Mouse (Mus musculus) liver, embryonic 15.5 days (tissue): ENCODE measurements around the gene Unc93b1. TPM values are rescaled to one million over a fixed set of nuclear protein-coding genes. Genes with fewer than 3 reads are reported as not detected.
"Not testable (repeated sequence)": the region's sequence is repeated elsewhere in the genome, so short reads cannot be mapped to it uniquely, and the experiment has no call there.

ENCODE experiments used
- ATAC-seq: fragments of 200-750 bp; cut with Nextera tagmentation; 2 replicates; pipeline ENCODE4 v1.8.0; 2017; ENCODE audit warnings: moderate number of reproducible peaks, mild to moderate bottlenecking, moderate library complexity; ENCODE audit not compliant: insufficient read depth
- H3K27ac ChIP-seq: fragments of 300-500 bp; sonication (generic); replicated peaks from 2 replicates; pipeline ENCODE4 v1.5.1; 2015; ENCODE audit warnings: mild to moderate bottlenecking, inconsistent platforms
- H3K27me3 ChIP-seq: fragments of 300-500 bp; sonication (generic); 2 replicates; pipeline ENCODE4 v1.6.1; 2015; ENCODE audit warnings: mild to moderate bottlenecking, inconsistent platforms
- H3K36me3 ChIP-seq: fragments of 300-500 bp; sonication (generic); replicated peaks from 2 replicates; pipeline ENCODE4 v1.6.1; 2015; ENCODE audit warnings: moderate library complexity, mild to moderate bottlenecking, inconsistent platforms
- H3K4me1 ChIP-seq: fragments of 300-500 bp; sonication (generic); replicated peaks from 2 replicates; pipeline ENCODE4 v1.6.1; 2015; ENCODE audit warnings: inconsistent platforms
- H3K4me2 ChIP-seq: fragments of 300-500 bp; sonication (generic); 2 replicates; pipeline ENCODE4 v1.6.1; 2015; ENCODE audit warnings: moderate library complexity, mild to moderate bottlenecking, inconsistent platforms
- H3K4me3 ChIP-seq: fragments of 300-500 bp; sonication (generic); replicated peaks from 2 replicates; pipeline ENCODE4 v1.5.1; 2015; ENCODE audit warnings: mild to moderate bottlenecking, inconsistent platforms
- H3K9ac ChIP-seq: fragments of 300-500 bp; sonication (generic); 2 replicates; pipeline ENCODE4 v1.6.1; 2015; ENCODE audit warnings: moderate library complexity, mild to moderate bottlenecking, inconsistent platforms
- H3K9me3 ChIP-seq: fragments of 300-500 bp; sonication (generic); replicated peaks from 2 replicates; pipeline ENCODE4 v1.6.1; 2016; ENCODE audit warnings: inconsistent platforms
- WGBS: fragments of 180-500 bp; shearing (Covaris S2); methylation state at CpG from one replicate; pipeline ENCODE4 v1.1.7; 2015; ENCODE audit warnings: mixed read lengths; ENCODE audit not compliant: insufficient replicate concordance; 5-methylcytosine and 5-hydroxymethylcytosine counted together
- polyA plus RNA-seq: library from polyadenylated mRNA; unstranded; fragments of >200 nt; fragmentation: Nextera tagmentation; extraction: Ambion mirVana; gene quantifications from 2 replicates; pipeline ENCODE4 v1.2.1, GENCODE M21; 2015

Gene Unc93b1
- polyA plus RNA-seq, 1 experiment from 2014 or later = 32.2 TPM

GRCm38 (mm10) chr19:3962469-3962868 lies 27.5 kb downstream of the Unc93b1 start:
- H3K36me3 ChIP-seq = no peaks in the 10 kb centered on the region
- no peak for ATAC-seq
- H3K4me1 ChIP-seq = 0 out of 2 replicates have a peak, but pooled peaks cover 6% of the 10 kb centered on the region
- no peaks in the 10 kb centered on the region for H3K9me3 ChIP-seq
- no peak overlapping the region for H3K9ac ChIP-seq
- no peaks in the 10 kb centered on the region for H3K27me3 ChIP-seq
- H3K4me2 ChIP-seq = no peak overlapping the region
- no peak overlapping the region for H3K4me3 ChIP-seq
- H3K27ac ChIP-seq = no peak overlapping the region
- WGBS = 6% methylated on average over 2 of the region's 2 CpGs

DNA sequence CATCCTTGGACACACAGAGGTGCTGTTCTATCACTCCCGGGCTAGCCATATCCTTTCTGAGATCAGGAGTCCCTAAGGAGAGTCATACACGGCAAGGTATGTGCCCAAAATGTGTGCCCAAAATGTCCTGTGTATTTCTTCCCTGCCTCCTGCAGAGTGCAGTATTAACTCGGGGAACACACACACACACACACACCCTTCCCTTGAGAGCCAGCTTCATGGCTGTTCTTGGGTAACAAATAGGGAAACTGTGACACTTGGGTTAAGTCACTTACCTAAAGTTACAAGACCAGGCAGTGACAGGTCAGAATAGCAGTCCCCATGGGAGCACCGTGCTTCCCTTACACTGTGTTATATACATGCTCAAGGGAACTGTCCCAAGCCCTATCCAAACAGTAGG lies 29.0 kb downstream of the Unc93b1 start:
- H3K4me1 ChIP-seq = 0 out of 2 replicates have a peak, but pooled peaks cover 7% of the 10 kb centered on the region
- no peaks in the 10 kb centered on the region for H3K36me3 ChIP-seq
- no peaks in the 10 kb centered on the region for H3K9me3 ChIP-seq
- no peak overlapping the region for H3K27ac ChIP-seq
- no peaks in the 10 kb centered on the region for H3K27me3 ChIP-seq
- H3K9ac ChIP-seq = no peak overlapping the region
- WGBS = 54% methylated on average over 4 of the region's 4 CpGs
- no peak overlapping the region for H3K4me2 ChIP-seq
- no peak for ATAC-seq
- no peak overlapping the region for H3K4me3 ChIP-seq

- H3K9me3 ChIP-seq = no peaks in the 10 kb centered on the region
- peaks cover 9% of the 10 kb centered on the region for H3K4me1 ChIP-seq
- 58% methylated on average over 11 of the region's 11 CpGs for WGBS
- no peaks in the 10 kb centered on the region for H3K36me3 ChIP-seq
- H3K27ac ChIP-seq = no peak overlapping the region
- no peak overlapping the region for H3K9ac ChIP-seq
- no peak overlapping the region for H3K4me2 ChIP-seq
- ATAC-seq = no peak
- no peaks in the 10 kb centered on the region for H3K27me3 ChIP-seq
- H3K4me3 ChIP-seq = no peak overlapping the region
Measured at GRCm38 (mm10) chr19:3966330-3967075, 31.5 kb downstream of the Unc93b1 start.

GRCm38 (mm10) chr19:3967258-3967657 lies 32.3 kb downstream of the Unc93b1 start:
- 32% methylated on average over 3 of the region's 3 CpGs for WGBS
- Histone ChIP-seq H3K9me3 (no peaks in the 10 kb centered on the region), H3K27ac (no peak overlapping the region), H3K4me1 (peaks cover 16% of the 10 kb centered on the region), H3K36me3 (no peaks in the 10 kb centered on the region), H3K4me3 (no peak overlapping the region), H3K9ac (no peak overlapping the region), H3K27me3 (no peaks in the 10 kb centered on the region), H3K4me2 (no peak overlapping the region)
- ATAC-seq = no peak

DNA sequence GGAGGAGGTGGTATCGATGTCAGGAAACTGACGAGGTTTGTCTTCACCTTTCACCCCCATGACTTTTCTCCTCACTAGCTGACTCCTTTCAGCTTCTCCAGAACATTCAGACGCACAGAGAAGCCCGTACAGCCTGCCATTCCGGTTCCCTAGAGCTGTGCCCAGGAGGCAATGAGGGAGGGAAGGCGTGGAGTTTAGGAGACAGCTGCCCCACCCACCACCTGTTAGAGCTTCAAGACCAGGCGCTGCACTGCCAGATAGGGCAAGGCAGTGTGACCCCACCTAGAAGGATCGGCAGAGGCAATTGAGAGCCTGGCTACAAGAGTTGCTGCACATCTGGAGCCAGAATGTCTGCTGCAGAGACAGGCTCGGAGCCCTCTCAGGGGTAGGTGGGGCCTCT lies 37.2 kb downstream of the Unc93b1 start, which contains the start of gene Aldh3b2:
Gene Aldh3b2 (plus strand): TSS at position 100 of the 400 bp plus-strand sequence.
- no peaks in the 10 kb centered on the region for H3K27me3 ChIP-seq
- H3K4me3 ChIP-seq = no peak within 1 kb of the TSS
- H3K4me2 ChIP-seq = peak within 1 kb of the TSS; percentile 37; the same call in 1 of the 2 replicates
- 0 out of 2 replicates have a peak within 1 kb of the TSS, but pooled peaks have one; percentile 9 for H3K27ac ChIP-seq
- no peaks in the 10 kb centered on the region for H3K9me3 ChIP-seq
- peak; percentile 77 for ATAC-seq
- no peaks in the 10 kb centered on the region for H3K36me3 ChIP-seq
- H3K9ac ChIP-seq = no peak within 1 kb of the TSS
- WGBS = 30% methylated on average over 9 of the region's 9 CpGs
- peaks cover 20% of the 10 kb centered on the region for H3K4me1 ChIP-seq

DNA sequence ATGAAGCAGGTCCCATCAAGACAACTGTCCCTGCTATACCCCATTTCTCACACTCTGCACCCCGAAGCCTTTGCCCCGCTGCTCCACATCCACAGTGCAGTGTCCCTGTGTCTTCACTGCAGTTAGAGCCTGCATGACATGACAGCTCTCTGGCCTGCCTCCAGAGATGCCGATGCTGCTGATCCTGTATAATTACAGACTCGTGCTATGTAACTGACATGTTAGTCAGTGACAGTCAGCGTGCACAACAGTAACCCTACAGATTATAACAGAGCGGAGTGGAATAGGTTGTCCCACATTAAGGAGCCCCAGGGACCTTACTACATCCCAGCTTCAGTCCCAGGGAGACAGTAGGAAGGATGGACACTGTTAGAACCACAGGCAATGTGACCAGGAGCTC lies 39.6 kb downstream of the Unc93b1 start:
- WGBS = 75% methylated on average over 6 of the region's 6 CpGs
- not testable (repeated sequence) for H3K9me3 ChIP-seq, ATAC-seq, H3K27me3 ChIP-seq, H3K36me3 ChIP-seq, H3K4me3 ChIP-seq, H3K27ac ChIP-seq, H3K9ac ChIP-seq, H3K4me2 ChIP-seq
- peaks cover 18% of the 10 kb centered on the region for H3K4me1 ChIP-seq

- H3K4me2 ChIP-seq = no peak overlapping the region
- no peak overlapping the region for H3K9ac ChIP-seq
- H3K36me3 ChIP-seq = no peaks in the 10 kb centered on the region
- H3K4me1 ChIP-seq = peaks cover 18% of the 10 kb centered on the region
- WGBS = 55% methylated on average over 2 of the region's 2 CpGs
- H3K27me3 ChIP-seq = 0 out of 2 replicates have a peak, but pooled peaks cover 2% of the 10 kb centered on the region
- no peak for ATAC-seq
- no peaks in the 10 kb centered on the region for H3K9me3 ChIP-seq
- H3K4me3 ChIP-seq = no peak overlapping the region
- no peak overlapping the region for H3K27ac ChIP-seq
Measured at GRCm38 (mm10) chr19:3975866-3976265, 40.9 kb downstream of the Unc93b1 start.

DNA sequence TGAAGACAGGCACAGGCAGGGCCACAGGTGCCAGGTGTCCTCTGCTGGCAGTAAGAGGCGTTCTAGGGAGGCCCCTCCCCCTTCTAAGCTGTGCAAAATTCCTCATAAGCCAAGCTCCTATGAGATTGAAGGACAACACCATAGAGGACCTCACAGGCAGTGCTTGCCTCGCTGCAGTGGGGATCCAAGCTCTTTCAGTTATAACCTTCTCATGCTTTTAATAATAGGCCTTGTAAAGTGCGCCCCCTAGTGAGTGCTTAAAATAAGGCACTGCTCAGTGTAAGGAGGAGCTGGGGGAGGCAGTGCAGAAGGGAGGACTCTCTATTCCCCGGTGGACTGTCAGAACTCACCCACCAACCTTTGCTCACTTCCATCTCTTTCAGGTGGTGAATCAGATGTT lies 45.3 kb downstream of the Unc93b1 start:
- Histone ChIP-seq H3K27me3 (0 out of 2 replicates have a peak, but pooled peaks cover 7% of the 10 kb centered on the region), H3K9ac (no peak overlapping the region), H3K4me1 (peaks cover 5% of the 10 kb centered on the region), H3K36me3 (no peaks in the 10 kb centered on the region), H3K27ac (no peak overlapping the region), H3K9me3 (no peaks in the 10 kb centered on the region), H3K4me2 (no peak overlapping the region), H3K4me3 (no peak overlapping the region)
- whole genome bisulfite sequencing = 15% methylated on average over 4 of the region's 4 CpGs
- ATAC-seq = peak; percentile 30; the same call in 1 of the 2 replicates

GRCm38 (mm10) chr19:3980917-3981316 lies 45.9 kb downstream of the Unc93b1 start:
- no peak overlapping the region for H3K9ac ChIP-seq
- 64% methylated on average over 9 of the region's 9 CpGs for WGBS
- H3K9me3 ChIP-seq = no peaks in the 10 kb centered on the region

GRCm38 (mm10) chr19:3983527-3984200 lies 48.7 kb downstream of the Unc93b1 start:
- Histone ChIP-seq H3K27me3 (0 out of 2 replicates have a peak, but pooled peaks cover 7% of the 10 kb centered on the region), H3K36me3 (no peaks in the 10 kb centered on the region), H3K27ac (no peak overlapping the region), H3K4me3 (no peak overlapping the region), H3K4me1 (peaks cover 32% of the 10 kb centered on the region), H3K9me3 (no peaks in the 10 kb centered on the region), H3K9ac (no peak overlapping the region), H3K4me2 (no peak overlapping the region)
- ATAC-seq = no peak
- 63% methylated on average over 9 of the region's 9 CpGs for WGBS

More at GRCm38 (mm10) chr19:3980917-3981316, 45.9 kb downstream of the Unc93b1 start:
- H3K27me3 ChIP-seq = 0 out of 2 replicates have a peak, but pooled peaks cover 7% of the 10 kb centered on the region
- H3K36me3 ChIP-seq = no peaks in the 10 kb centered on the region
- peaks cover 11% of the 10 kb centered on the region for H3K4me1 ChIP-seq
- no peak overlapping the region for H3K27ac ChIP-seq
- no peak overlapping the region for H3K4me2 ChIP-seq
- H3K4me3 ChIP-seq = no peak overlapping the region
- no peak for ATAC-seq

DNA sequence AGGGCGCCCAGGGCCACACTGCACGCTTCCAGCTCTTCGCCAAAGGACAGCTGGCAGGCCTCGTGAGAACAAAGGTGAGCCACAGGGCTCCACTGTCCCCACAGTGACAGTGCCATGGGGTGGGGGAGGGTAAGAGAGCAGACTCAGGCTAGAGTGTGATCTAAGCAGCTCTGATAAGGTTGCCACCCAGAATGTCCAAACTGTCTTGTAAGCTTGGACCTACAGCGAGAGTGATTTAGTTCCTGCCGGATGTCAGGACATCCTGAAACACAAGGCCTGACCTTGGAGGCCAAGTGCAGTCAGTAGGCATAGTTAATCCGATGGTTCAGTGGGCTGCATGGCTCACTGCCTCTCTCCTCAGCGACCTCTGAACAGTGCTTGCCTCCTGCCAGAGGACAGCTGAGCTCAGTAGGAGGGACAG lies 50.3 kb downstream of the Unc93b1 start:
- H3K4me3 ChIP-seq = no peak overlapping the region
- 0 out of 2 replicates have a peak, but pooled peaks cover 7% of the 10 kb centered on the region for H3K27me3 ChIP-seq
- no peak overlapping the region for H3K4me2 ChIP-seq
- 16% methylated on average over 8 of the region's 8 CpGs for WGBS
- ATAC-seq = peak; percentile 9; the same call in 1 of the 2 replicates
- H3K36me3 ChIP-seq = no peaks in the 10 kb centered on the region
- peak overlapping the region; percentile 51 for H3K27ac ChIP-seq
- no peak overlapping the region for H3K9ac ChIP-seq
- peaks cover 32% of the 10 kb centered on the region for H3K4me1 ChIP-seq
- H3K9me3 ChIP-seq = no peaks in the 10 kb centered on the region
